Mouse (Mus musculus) brain, embryonic 14.5 days (tissue): ENCODE data around the gene Dstyk.

Experiments used
- CTCF ChIP-seq: fragments of 200-500 bp; IDR thresholded peaks from 2 replicates; pipeline ENCODE4 v1.5.1; 2012; ENCODE audit warnings: inconsistent platforms, mild to moderate bottlenecking, moderate library complexity, borderline replicate concordance; ENCODE audit not compliant: insufficient read depth, insufficient read length; ENCODE audit errors: extremely low read depth
- POLR2A ChIP-seq: fragments of 200-500 bp; IDR thresholded peaks from 2 replicates; pipeline ENCODE4 v1.6.1; 2012; ENCODE audit warnings: mild to moderate bottlenecking, inconsistent platforms, borderline replicate concordance; ENCODE audit not compliant: poor library complexity, insufficient read depth, insufficient read length, severe bottlenecking; ENCODE audit errors: extremely low read depth

GRCm38 (mm10) chr1:132511521-132511920 is 94.2 kb downstream of the Dstyk start:
- TF ChIP-seq POLR2A, result no peak
- TF ChIP-seq CTCF, result no peak
